In genomic region chr2:102942782-102943080, GRCm38 (mm10) we compare ENCODE assay signal across 26 mouse cellular contexts. TPM values are rescaled to one million over a fixed set of nuclear protein-coding genes. Genes with fewer than 3 reads are reported as not detected.
DNase-seq lines count a peak whose midpoint lies in the region; ATAC-seq and TF ChIP-seq lines count a peak whose summit lies in the region.
"Had no signal": no experiment of that assay in that cellular context is flagged by ENCODE, and none has a peak within 500 bp of the region (broad histone marks: within the 10 kb centered on the region; RNA-seq: fewer than 3 reads in every experiment).

No protein-coding gene starts in this region.

- TF ChIP-seq CTCF in forebrain, postnatal 0 days (IDR thresholded peaks at IDR 0.05; ENCODE audit: low read depth) = no peak
- TF ChIP-seq CTCF in small intestine, adult 2 months (IDR thresholded peaks at IDR 0.05; ENCODE audit: extremely low read depth, insufficient read length, insufficient replicate concordance, low read depth, low read length) = no peak

- WGBS in forebrain, postnatal 0 days = 71% methylated on average over 3 of the region's 3 CpGs
- 85% methylated on average over 3 of the region's 3 CpGs for WGBS in forebrain, embryonic 15.5 days
- WGBS in small intestine, adult 2 months = 91% methylated on average over 3 of the region's 3 CpGs

- no peaks in the 10 kb centered on the region for H3K9me3 ChIP-seq in forebrain, postnatal 0 days (ENCODE audit: low read length)
- no peaks in the 10 kb centered on the region for H3K9me3 ChIP-seq in forebrain, embryonic 15.5 days
- H3K9me3 ChIP-seq: hindbrain, embryonic 12.5 days; kidney, embryonic 15.5 days; neural tube, embryonic 15.5 days had no signal

- no peak for TF ChIP-seq POLR2A in small intestine, adult 2 months (IDR thresholded peaks at IDR 0.05; ENCODE audit: low read depth, low read length)

- H3K4me3 ChIP-seq in forebrain, postnatal 0 days (ENCODE audit: low read depth, low read length) = no peak overlapping the region
- H3K4me3 ChIP-seq in forebrain, embryonic 15.5 days = no peak overlapping the region
- no peak overlapping the region for H3K4me3 ChIP-seq in small intestine, adult 2 months (ENCODE audit: low read depth, low read length)
- H3K4me3 ChIP-seq: hindbrain, embryonic 12.5 days; kidney, embryonic 15.5 days; neural tube, embryonic 15.5 days had no signal

- peaks cover 11% of the 10 kb centered on the region for H3K4me1 ChIP-seq in forebrain, postnatal 0 days (ENCODE audit: insufficient read depth)
- peaks cover 9% of the 10 kb centered on the region for H3K4me1 ChIP-seq in forebrain, embryonic 15.5 days
- peaks cover 2% of the 10 kb centered on the region; the same call in 1 of the 2 replicates for H3K4me1 ChIP-seq in small intestine, adult 2 months (ENCODE audit: control insufficient read depth, insufficient read depth, insufficient read length, low read length)
- H3K4me1 ChIP-seq: kidney, embryonic 15.5 days had no signal

- no peaks in the 10 kb centered on the region for H3K36me3 ChIP-seq in forebrain, postnatal 0 days (ENCODE audit: insufficient read depth)
- no peaks in the 10 kb centered on the region for H3K36me3 ChIP-seq in forebrain, embryonic 15.5 days
- no peaks in the 10 kb centered on the region for H3K36me3 ChIP-seq in small intestine, adult 2 months (ENCODE audit: control insufficient read depth, insufficient read depth, low read length)
- H3K36me3 ChIP-seq: hindbrain, embryonic 12.5 days; kidney, embryonic 15.5 days; neural tube, embryonic 15.5 days had no signal

- no peak overlapping the region for H3K4me2 ChIP-seq in forebrain, postnatal 0 days (ENCODE audit: low read depth)
- H3K4me2 ChIP-seq in forebrain, embryonic 15.5 days (replicated peaks) = no peak overlapping the region
- H3K4me2 ChIP-seq: heart, embryonic 11.5 days; hindbrain, embryonic 12.5 days; kidney, embryonic 15.5 days; neural tube, embryonic 15.5 days had no signal

- no peak overlapping the region for H3K9ac ChIP-seq in forebrain, postnatal 0 days
- no peak overlapping the region for H3K9ac ChIP-seq in forebrain, embryonic 15.5 days (replicated peaks)
- H3K9ac ChIP-seq: hindbrain, embryonic 12.5 days; kidney, embryonic 15.5 days; liver, embryonic 14.5 days; neural tube, embryonic 15.5 days had no signal

- peak; percentile 33; the same call in 1 of the 2 replicates for ATAC-seq in forebrain, postnatal 0 days
- no peak for ATAC-seq in forebrain, embryonic 15.5 days (replicated peaks)
- ATAC-seq: forebrain, embryonic 14.5 days; Patski had no signal

- H3K27me3 ChIP-seq in forebrain, postnatal 0 days (ENCODE audit: insufficient read depth, low read length) = no peaks in the 10 kb centered on the region
- no peaks in the 10 kb centered on the region for H3K27me3 ChIP-seq in forebrain, embryonic 15.5 days
- H3K27me3 ChIP-seq in small intestine, adult 2 months (ENCODE audit: control insufficient read depth, insufficient read depth, low read length) = no peaks in the 10 kb centered on the region
- H3K27me3 ChIP-seq: hindbrain, embryonic 12.5 days; kidney, embryonic 15.5 days; neural tube, embryonic 15.5 days; Patski had no signal

- no peak for DNase-seq in forebrain, postnatal 0 days
- DNase-seq in layer of hippocampus, adult 9-11 months = peak; percentile 30
- no peak for DNase-seq in layer of hippocampus, adult 9-10 months (ENCODE audit: low spot score)
- DNase-seq in brain, adult 2 months (ENCODE audit: low read depth, low spot score) = peak; percentile 58
- DNase-seq in ovary, adult 18-20 months (ENCODE audit: low spot score) = no peak
- DNase-seq: adrenal gland, postnatal 10 days; cerebellum, adult 11 months; cerebellum, adult 9-10 months; gastrocnemius, postnatal 25 days; heart, postnatal 36 days; kidney, adult 11 months; kidney, postnatal 25 days; lung, adult 2 months; lung, postnatal 10 days; midbrain, embryonic 14.5 days; right cerebral cortex, postnatal 4 days; thymus, postnatal 4 days had no signal

- H3K27ac ChIP-seq in forebrain, postnatal 0 days (ENCODE audit: low read depth, low read length) = no peak overlapping the region
- no peak overlapping the region for H3K27ac ChIP-seq in forebrain, embryonic 15.5 days (replicated peaks)
- H3K27ac ChIP-seq in small intestine, adult 2 months (ENCODE audit: insufficient read depth, low read depth, low read length) = peak overlapping the region; percentile 17; the same call in 1 of the 2 replicates
- H3K27ac ChIP-seq: hindbrain, embryonic 12.5 days; kidney, embryonic 15.5 days; liver, embryonic 14.5 days; neural tube, embryonic 15.5 days had no signal

RNA-seq across cellular contexts. Expression of gene Cd44, which starts 41.3 kb away (rescaled TPM):
- total RNA-seq in forebrain, postnatal 0 days (2014; rRNA removed) = 4.5 and 7.8 TPM in 2 replicates
- 3.0 and 3.6 TPM in 2 replicates for polyA plus RNA-seq in forebrain, postnatal 0 days (2015; fragmentation: Nextera tagmentation; extraction: Ambion mirVana)
- 1.4 and 1.9 TPM in 2 replicates for polyA plus RNA-seq in forebrain, embryonic 15.5 days (2015; fragmentation: Nextera tagmentation; extraction: Ambion mirVana)
- 8.9 and 10.8 TPM in 2 replicates for polyA plus RNA-seq in small intestine, adult 2 months (2012; rRNA removed)

Comparison
In these comparisons a context has a peak if more than half of its experiments do, and no peak if none do; other contexts are left out.
1. DNase-seq: peak in layer of hippocampus, adult 9-11 months (single experiment) and brain, adult 2 months (single experiment); none in forebrain, postnatal 0 days (single experiment), layer of hippocampus, adult 9-10 months (single experiment) and ovary, adult 18-20 months (single experiment).